Mouse (Mus musculus) limb, embryonic 14.5 days (tissue): ENCODE results near the gene Ryk. TPM values are rescaled to one million over a fixed set of nuclear protein-coding genes. Genes with fewer than 3 reads are reported as not detected.

Experiments
- ATAC-seq: fragments of 200-750 bp; cut with Nextera tagmentation; 2 replicates; pipeline ENCODE4 v1.8.0; 2017; ENCODE audit warnings: low read depth, moderate number of reproducible peaks, moderate TSS enrichment; ENCODE audit not compliant: low FRiP score
- DNase-seq: peaks from one replicate; pipeline ENCODE4 v3.0.0-alpha.2; 2015; ENCODE audit warnings: low spot score
- H3K27ac ChIP-seq: fragments of 300-500 bp; sonication (generic); replicated peaks from 2 replicates; pipeline ENCODE4 v1.5.1; 2014; ENCODE audit warnings: low read depth, mild to moderate bottlenecking, low read length, moderate library complexity, mixed read lengths
- H3K27me3 ChIP-seq: fragments of 300-500 bp; sonication (generic); 2 replicates; pipeline ENCODE4 v1.6.1; 2014; ENCODE audit warnings: low read length, mixed read lengths; ENCODE audit not compliant: control insufficient read depth, insufficient read depth
- H3K36me3 ChIP-seq: fragments of 300-500 bp; sonication (generic); 2 replicates; pipeline ENCODE4 v1.6.1; 2014; ENCODE audit warnings: mild to moderate bottlenecking, low read length, moderate library complexity, mixed read lengths; ENCODE audit not compliant: control insufficient read depth, insufficient read depth
- H3K4me1 ChIP-seq: fragments of 300-500 bp; sonication (generic); 2 replicates; pipeline ENCODE4 v1.6.1; 2014; ENCODE audit warnings: antibody characterized with exemption, low read length, mixed read lengths; ENCODE audit not compliant: control insufficient read depth, insufficient read depth
- H3K4me2 ChIP-seq: fragments of 300-500 bp; sonication (generic); replicated peaks from 2 replicates; pipeline ENCODE4 v1.6.1; 2014; ENCODE audit warnings: low read depth, mild to moderate bottlenecking, low read length, moderate library complexity; ENCODE audit not compliant: severe bottlenecking
- H3K4me3 ChIP-seq: fragments of 300-500 bp; sonication (generic); replicated peaks from 2 replicates; pipeline ENCODE4 v1.5.1; 2014; ENCODE audit warnings: low read length
- H3K9ac ChIP-seq: fragments of 300-500 bp; sonication (generic); 2 replicates; pipeline ENCODE4 v1.6.1; 2014; ENCODE audit warnings: mild to moderate bottlenecking, low read depth, low read length, moderate library complexity; ENCODE audit not compliant: severe bottlenecking
- H3K9me3 ChIP-seq: fragments of 300-500 bp; sonication (generic); 2 replicates; pipeline ENCODE4 v1.6.1; 2016; ENCODE audit warnings: low read length; ENCODE audit not compliant: control insufficient read depth
- POLR2A ChIP-seq: fragments of 200-500 bp; IDR thresholded peaks from 2 replicates; pipeline ENCODE4 v1.8.0; 2012; ENCODE audit warnings: inconsistent platforms, mild to moderate bottlenecking, moderate library complexity, borderline replicate concordance; ENCODE audit not compliant: insufficient read depth, insufficient read length; ENCODE audit errors: extremely low read depth
- WGBS: fragments of 180-500 bp; shearing (Covaris S2); extraction: QIAGEN DNeasy Blood & Tissue Kit; methylation state at CpG from one replicate; pipeline ENCODE4 v1.1.7; 2014; 5-methylcytosine and 5-hydroxymethylcytosine counted together
- polyA plus RNA-seq, 2 experiments: library from polyadenylated mRNA; depleted of rRNA in 1 of 2; stranded (reverse) in 1 of 2; unstranded in 1 of 2; fragments of >200 nt; fragmentation: Nextera tagmentation in 1 of 2; extraction: Ambion mirVana in 1 of 2; gene quantifications; 2 replicates each; pipeline versions ENCODE4 v1.2.1 to v1.2.3; 2012 to 2014

Ryk gene
- polyA plus RNA-seq, 2 experiments: 37.5 to 79.8 TPM

DNA sequence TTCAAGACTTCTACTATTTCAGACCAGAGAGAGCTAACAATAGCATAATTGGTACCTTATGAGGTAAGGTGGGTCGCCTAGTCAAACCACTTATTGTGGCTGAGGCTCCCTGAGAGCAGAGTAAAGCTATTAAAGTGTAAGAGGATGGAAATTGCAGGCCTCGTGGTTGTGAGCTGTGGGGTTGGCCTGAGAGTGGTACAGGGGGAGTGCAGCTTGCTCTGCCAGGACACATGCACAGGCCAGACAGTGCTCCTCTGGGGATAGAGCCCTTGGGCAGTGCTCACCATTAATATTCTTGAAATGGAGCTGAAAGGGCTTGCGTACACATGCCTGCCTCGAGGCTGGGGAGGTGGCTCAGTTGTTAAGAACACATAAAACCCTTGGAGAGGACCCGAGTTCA is 23.6 kb downstream of the Ryk start:
- ATAC-seq (no peak), DNase-seq (peak; percentile 8)
- Histone ChIP-seq H3K9me3 (peaks cover 3% of the 10 kb centered on the region; the same call in 1 of the 2 replicates), H3K36me3 (peaks cover 16% of the 10 kb centered on the region), H3K4me2 (no peak overlapping the region), H3K4me3 (no peak overlapping the region), H3K9ac (no peak overlapping the region), H3K27me3 (no peaks in the 10 kb centered on the region), H3K4me1 (peaks cover 18% of the 10 kb centered on the region), H3K27ac (peak overlapping the region; percentile 71; the same call in 1 of the 2 replicates)
- TF ChIP-seq POLR2A: no peak
- 58% methylated on average over 5 of the region's 5 CpGs for WGBS

DNA sequence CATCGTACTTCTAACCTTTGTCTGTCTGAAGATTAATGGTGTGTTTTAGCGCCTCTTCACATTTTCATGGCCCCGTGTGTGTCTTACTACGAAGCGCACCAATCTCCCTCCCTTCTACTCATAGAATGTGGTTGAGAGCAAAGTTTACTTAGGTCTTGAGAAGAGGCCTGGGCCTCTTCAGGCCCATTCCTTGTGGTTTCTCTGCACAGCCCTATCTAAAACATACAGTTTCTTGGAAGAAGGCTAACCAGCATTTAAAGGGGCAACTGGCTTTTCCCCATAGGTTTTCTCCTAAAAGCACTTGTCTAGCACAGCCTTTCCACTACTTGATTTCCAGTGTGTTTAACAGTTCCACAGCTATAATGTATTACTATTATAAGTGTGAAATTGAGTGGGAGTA is 24.7 kb downstream of the Ryk start:
- ATAC-seq: 0 out of 2 replicates have a peak, but pooled peaks have one; percentile 17
- H3K27ac ChIP-seq: no peak overlapping the region

DNA sequence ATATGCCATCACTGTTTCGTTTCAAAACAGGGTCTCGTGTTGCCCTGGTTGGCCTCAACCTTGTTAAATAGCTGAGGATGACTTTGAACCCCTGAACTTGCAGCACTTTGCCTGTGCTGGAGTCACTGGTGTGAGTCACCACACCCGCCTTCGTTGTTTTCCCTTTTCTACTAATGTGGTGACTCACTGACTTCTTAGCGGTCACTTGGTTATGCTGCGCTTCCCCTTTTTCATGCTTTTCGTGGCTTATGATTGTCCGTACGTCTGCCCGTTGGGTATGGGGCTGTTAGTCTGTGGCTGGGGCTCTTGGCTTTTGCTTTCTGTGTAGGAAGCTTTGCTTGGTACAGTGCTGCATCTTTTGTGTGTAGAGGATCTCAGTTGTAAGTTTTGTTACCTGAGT is 25.2 kb downstream of the Ryk start:
- DNase-seq (no peak), ATAC-seq (no peak)
- Histone ChIP-seq H3K9ac (no peak overlapping the region), H3K36me3 (peaks cover 16% of the 10 kb centered on the region), H3K4me2 (no peak overlapping the region), H3K9me3 (peaks cover 3% of the 10 kb centered on the region; the same call in 1 of the 2 replicates), H3K27me3 (no peaks in the 10 kb centered on the region), H3K4me1 (peaks cover 32% of the 10 kb centered on the region), H3K4me3 (no peak overlapping the region), H3K27ac (no peak overlapping the region)
- 94% methylated on average over 10 of the region's 10 CpGs for WGBS
- TF ChIP-seq POLR2A: no peak

More for the DNA sequence above, 24.7 kb downstream of the Ryk start:
- peak; percentile 12 for DNase-seq
- Histone ChIP-seq H3K4me2 (no peak overlapping the region), H3K4me3 (no peak overlapping the region), H3K9ac (no peak overlapping the region), H3K36me3 (peaks cover 16% of the 10 kb centered on the region), H3K9me3 (peaks cover 3% of the 10 kb centered on the region; the same call in 1 of the 2 replicates), H3K4me1 (peaks cover 26% of the 10 kb centered on the region), H3K27me3 (no peaks in the 10 kb centered on the region)
- no peak for TF ChIP-seq POLR2A
- WGBS: 68% methylated on average over 5 of the region's 5 CpGs

DNA sequence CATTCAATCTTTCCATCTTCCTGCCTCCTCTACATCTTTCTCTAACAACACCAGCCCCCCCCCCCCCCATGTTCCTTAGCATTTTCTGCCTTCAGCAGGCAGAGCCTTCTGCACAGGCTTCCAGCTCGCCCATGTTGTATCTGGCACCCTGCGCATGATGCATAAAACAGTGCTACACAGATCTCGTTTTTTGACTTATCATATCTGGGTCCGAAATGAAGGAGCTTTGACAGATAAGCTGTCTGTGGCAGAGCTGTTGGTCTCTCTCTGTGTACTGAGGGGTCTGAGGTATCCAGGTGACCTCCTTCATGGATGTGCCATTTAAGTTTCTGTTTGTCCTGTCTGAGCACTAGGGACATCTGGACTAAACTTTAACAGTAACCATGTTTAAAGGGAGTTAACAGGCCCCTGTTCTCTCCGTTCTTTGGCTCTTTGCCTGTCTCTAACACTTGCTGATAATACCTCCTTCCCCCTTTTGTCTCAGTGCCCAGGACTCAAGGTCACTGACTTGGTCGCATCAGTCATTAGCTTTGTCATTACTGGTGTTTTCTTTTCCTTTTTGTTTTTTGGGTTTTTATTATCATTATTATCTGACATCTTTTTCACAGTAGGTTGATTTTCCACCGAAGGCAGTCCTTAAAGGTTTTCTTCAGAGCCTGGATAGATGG is 26.2 kb downstream of the Ryk start:
- ATAC-seq (no peak), DNase-seq (no peak)
- Histone ChIP-seq H3K9ac (no peak overlapping the region), H3K36me3 (peaks cover 16% of the 10 kb centered on the region), H3K9me3 (peaks cover 3% of the 10 kb centered on the region; the same call in 1 of the 2 replicates), H3K4me3 (no peak overlapping the region), H3K4me1 (peaks cover 42% of the 10 kb centered on the region), H3K27me3 (no peaks in the 10 kb centered on the region), H3K4me2 (no peak overlapping the region), H3K27ac (no peak overlapping the region)
- WGBS: 77% methylated on average over 7 of the region's 7 CpGs
- TF ChIP-seq POLR2A: no peak

DNA sequence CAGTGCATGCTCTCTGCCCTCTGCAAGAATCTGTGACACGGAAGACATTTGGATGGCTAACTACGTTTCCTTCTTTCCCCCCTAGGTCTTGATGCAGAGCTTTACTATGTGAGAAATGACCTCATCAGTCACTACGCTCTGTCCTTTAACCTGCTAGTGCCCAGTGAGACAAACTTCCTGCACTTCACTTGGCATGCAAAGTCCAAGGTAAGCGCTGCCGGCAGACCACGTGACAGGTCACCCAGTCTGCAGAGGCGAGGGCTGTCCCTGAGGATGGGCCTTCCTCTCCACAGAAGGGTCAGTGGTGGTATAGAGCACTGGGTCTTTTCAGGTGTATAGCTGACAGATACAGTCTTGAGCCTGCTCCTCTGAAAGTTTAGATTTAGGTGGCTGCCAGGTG is 27.1 kb downstream of the Ryk start:
- Histone ChIP-seq H3K4me1 (peaks cover 50% of the 10 kb centered on the region), H3K9me3 (peaks cover 3% of the 10 kb centered on the region; the same call in 1 of the 2 replicates), H3K27ac (peak overlapping the region; percentile 4; the same call in 1 of the 2 replicates), H3K9ac (no peak overlapping the region), H3K4me2 (no peak overlapping the region), H3K36me3 (peaks cover 14% of the 10 kb centered on the region), H3K4me3 (no peak overlapping the region), H3K27me3 (no peaks in the 10 kb centered on the region)
- ATAC-seq (no peak), DNase-seq (no peak)
- no peak for TF ChIP-seq POLR2A
- WGBS: 69% methylated on average over 7 of the region's 7 CpGs
